Mouse (Mus musculus): ENCODE measurements around the gene Spg11.

DNA sequence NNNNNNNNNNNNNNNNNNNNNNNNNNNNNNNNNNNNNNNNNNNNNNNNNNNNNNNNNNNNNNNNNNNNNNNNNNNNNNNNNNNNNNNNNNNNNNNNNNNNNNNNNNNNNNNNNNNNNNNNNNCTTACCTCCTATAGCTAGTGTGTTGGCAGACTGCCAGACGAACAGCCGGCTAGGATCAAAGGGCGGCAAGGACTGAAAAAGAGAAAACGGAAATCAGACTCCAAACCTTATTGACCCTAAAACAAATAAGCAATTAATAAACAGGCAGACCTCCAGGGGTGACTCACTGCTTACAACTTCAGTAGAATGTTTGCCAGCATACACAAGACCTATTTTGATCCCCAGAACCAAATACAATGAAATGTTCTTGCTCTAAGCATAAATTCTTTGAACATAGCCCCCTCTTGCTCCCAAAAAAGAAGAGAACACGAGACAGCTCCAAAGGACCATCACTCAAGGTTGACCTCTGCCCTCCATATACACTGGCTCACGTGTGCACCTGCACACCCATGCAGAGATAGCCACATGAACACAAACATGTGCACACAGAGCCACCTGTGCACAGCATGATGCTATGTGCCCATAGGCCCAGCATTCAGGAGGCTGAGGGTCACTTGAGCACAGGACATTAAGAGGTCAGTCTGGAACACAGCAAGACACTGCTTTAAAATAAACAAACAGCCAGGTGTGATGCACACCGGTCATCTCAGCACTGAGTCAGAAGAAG lies 36.3 kb downstream of the Spg11 start:
- TF ChIP-seq CTCF (IDR thresholded peaks at IDR 0.05; ENCODE audit: low read depth) = no peak
- peak; percentile 51; the same call in 1 of the 2 replicates for TF ChIP-seq EP300 (IDR thresholded peaks at IDR 0.05; ENCODE audit: low read depth)
